Mouse (Mus musculus) neural tube, embryonic 13.5 days (tissue): Measurements from ENCODE around the gene Rybp. TPM values are rescaled to one million over a fixed set of nuclear protein-coding genes. Genes with fewer than 3 reads are reported as not detected.

ENCODE experiments used
- ATAC-seq: fragments of 200-750 bp; cut with Nextera tagmentation; 2 replicates; pipeline ENCODE4 v1.8.0; 2017; ENCODE audit warnings: low read depth, mild to moderate bottlenecking, moderate TSS enrichment, moderate library complexity
- H3K27ac ChIP-seq: fragments of 300-500 bp; sonication (generic); replicated peaks from 2 replicates; pipeline ENCODE4 v1.5.1; 2015; ENCODE audit warnings: moderate library complexity, mild to moderate bottlenecking, inconsistent platforms
- H3K27me3 ChIP-seq: fragments of 300-500 bp; sonication (generic); 2 replicates; pipeline ENCODE4 v1.6.1; 2015; ENCODE audit warnings: mild to moderate bottlenecking, inconsistent platforms
- H3K36me3 ChIP-seq: fragments of 300-500 bp; sonication (generic); 2 replicates; pipeline ENCODE4 v1.6.1; 2015; ENCODE audit warnings: mild to moderate bottlenecking, inconsistent platforms
- H3K4me1 ChIP-seq: fragments of 300-500 bp; sonication (generic); replicated peaks from 2 replicates; pipeline ENCODE4 v1.6.1; 2015; ENCODE audit warnings: inconsistent platforms
- H3K4me2 ChIP-seq: fragments of 300-500 bp; sonication (generic); 2 replicates; pipeline ENCODE4 v1.6.1; 2015; ENCODE audit warnings: inconsistent platforms, mild to moderate bottlenecking, moderate library complexity
- H3K4me3 ChIP-seq: fragments of 300-500 bp; sonication (generic); 2 replicates; pipeline ENCODE4 v1.5.1; 2015; ENCODE audit warnings: mild to moderate bottlenecking, inconsistent platforms
- H3K9ac ChIP-seq: fragments of 300-500 bp; sonication (generic); 2 replicates; pipeline ENCODE4 v1.6.1; 2015; ENCODE audit warnings: moderate library complexity, mild to moderate bottlenecking, inconsistent platforms
- H3K9me3 ChIP-seq: fragments of 300-500 bp; sonication (generic); 2 replicates; pipeline ENCODE4 v1.6.1; 2016; ENCODE audit warnings: inconsistent platforms
- WGBS: fragments of 180-500 bp; shearing (Covaris S2); methylation state at CpG from one replicate; pipeline ENCODE4 v1.1.7; 2015; 5-methylcytosine and 5-hydroxymethylcytosine counted together
- polyA plus RNA-seq: library from polyadenylated mRNA; unstranded; fragments of >200 nt; fragmentation: Nextera tagmentation; extraction: Ambion mirVana; gene quantifications from 2 replicates; pipeline ENCODE4 v1.2.1, GENCODE M21; 2015

Rybp gene
- polyA plus RNA-seq, 1 experiment from 2014 or later: 17.5 TPM

DNA sequence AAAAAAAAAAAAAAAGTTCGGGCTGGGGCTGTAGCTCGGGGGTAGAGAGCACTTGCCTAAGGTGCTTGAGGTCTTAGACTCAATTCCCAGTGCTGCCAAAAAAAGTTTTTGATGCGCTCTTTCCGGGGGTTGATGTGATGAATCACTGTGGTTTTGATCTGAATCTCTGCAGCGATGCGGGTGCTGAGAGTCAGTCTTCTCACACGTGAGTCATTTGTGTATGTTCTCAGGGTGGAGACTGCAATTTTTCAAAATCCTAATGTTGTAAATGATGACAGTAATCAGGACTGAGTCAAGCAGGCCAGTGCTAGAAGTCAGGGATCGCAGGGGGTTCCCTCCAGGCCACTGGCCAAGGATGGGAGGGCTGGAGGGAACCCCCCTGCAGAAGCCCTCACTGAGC, 26.9 kb upstream of the Rybp start:
- H3K36me3 ChIP-seq: no peaks in the 10 kb centered on the region
- 48% methylated on average over 8 of the region's 8 CpGs for WGBS
- ATAC-seq: no peak
- H3K27me3 ChIP-seq: no peaks in the 10 kb centered on the region; the same call in 1 of the 2 replicates
- H3K9ac ChIP-seq: no peak overlapping the region
- H3K4me3 ChIP-seq: no peak overlapping the region
- no peak overlapping the region for H3K4me2 ChIP-seq
- no peak overlapping the region for H3K27ac ChIP-seq
- no peaks in the 10 kb centered on the region for H3K9me3 ChIP-seq
- H3K4me1 ChIP-seq: no peaks in the 10 kb centered on the region; the same call in 1 of the 2 replicates

DNA sequence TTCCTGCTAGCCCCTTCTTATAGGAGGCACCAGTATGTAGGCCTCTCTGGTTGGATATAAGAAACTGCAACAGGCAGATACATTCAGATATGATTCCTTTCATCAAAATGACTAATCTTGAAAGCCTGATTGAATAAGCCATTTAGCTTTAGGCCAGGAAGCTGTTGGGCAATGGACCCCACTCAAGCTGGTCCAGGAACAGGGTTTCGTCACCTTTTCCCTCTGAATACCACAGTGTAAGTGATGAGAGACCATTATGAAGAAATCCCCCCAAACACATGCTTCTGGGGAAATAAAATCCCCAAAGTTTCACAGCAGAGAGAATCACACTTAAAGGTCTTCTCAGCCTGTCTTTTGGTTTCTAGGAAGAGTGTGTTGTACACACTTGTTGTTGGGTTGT, 23.9 kb upstream of the Rybp start:
- no peak for ATAC-seq

DNA sequence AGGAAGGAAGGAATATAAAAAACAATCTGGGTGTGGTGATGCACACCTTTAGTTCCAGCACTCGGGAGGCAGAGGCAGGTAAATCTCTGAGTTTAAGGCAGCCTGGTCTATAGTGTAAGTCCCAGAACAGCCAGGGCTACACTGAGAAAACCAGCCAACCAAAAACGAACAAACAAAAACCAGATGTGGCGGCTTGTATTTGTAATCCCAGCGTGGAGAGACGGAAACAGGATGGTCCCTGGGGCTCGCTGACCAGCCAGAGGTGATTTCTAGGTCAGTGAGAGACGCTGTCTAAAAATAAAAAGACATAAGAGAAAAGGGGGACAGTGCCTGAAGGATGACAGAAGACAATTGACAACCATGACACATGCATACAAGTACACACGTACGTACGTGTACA, 17.5 kb upstream of the Rybp start:
- 75% methylated on average over 10 of the region's 10 CpGs for whole genome bisulfite sequencing
- Histone ChIP-seq H3K36me3 (no peaks in the 10 kb centered on the region), H3K27ac (no peak overlapping the region), H3K9ac (no peak overlapping the region), H3K27me3 (peaks cover 10% of the 10 kb centered on the region; the same call in 1 of the 2 replicates), H3K4me3 (no peak overlapping the region), H3K4me2 (no peak overlapping the region), H3K9me3 (no peaks in the 10 kb centered on the region), H3K4me1 (no peaks in the 10 kb centered on the region; the same call in 1 of the 2 replicates)
- no peak for ATAC-seq

More for the DNA sequence above, 23.9 kb upstream of the Rybp start:
- WGBS: 79% methylated on average over 1 of the region's 1 CpGs
- H3K4me1 ChIP-seq: no peaks in the 10 kb centered on the region; the same call in 1 of the 2 replicates
- no peaks in the 10 kb centered on the region for H3K36me3 ChIP-seq
- H3K9ac ChIP-seq: no peak overlapping the region
- no peak overlapping the region for H3K4me3 ChIP-seq
- no peaks in the 10 kb centered on the region for H3K9me3 ChIP-seq
- no peak overlapping the region for H3K27ac ChIP-seq
- H3K4me2 ChIP-seq: no peak overlapping the region
- no peaks in the 10 kb centered on the region; the same call in 1 of the 2 replicates for H3K27me3 ChIP-seq

DNA sequence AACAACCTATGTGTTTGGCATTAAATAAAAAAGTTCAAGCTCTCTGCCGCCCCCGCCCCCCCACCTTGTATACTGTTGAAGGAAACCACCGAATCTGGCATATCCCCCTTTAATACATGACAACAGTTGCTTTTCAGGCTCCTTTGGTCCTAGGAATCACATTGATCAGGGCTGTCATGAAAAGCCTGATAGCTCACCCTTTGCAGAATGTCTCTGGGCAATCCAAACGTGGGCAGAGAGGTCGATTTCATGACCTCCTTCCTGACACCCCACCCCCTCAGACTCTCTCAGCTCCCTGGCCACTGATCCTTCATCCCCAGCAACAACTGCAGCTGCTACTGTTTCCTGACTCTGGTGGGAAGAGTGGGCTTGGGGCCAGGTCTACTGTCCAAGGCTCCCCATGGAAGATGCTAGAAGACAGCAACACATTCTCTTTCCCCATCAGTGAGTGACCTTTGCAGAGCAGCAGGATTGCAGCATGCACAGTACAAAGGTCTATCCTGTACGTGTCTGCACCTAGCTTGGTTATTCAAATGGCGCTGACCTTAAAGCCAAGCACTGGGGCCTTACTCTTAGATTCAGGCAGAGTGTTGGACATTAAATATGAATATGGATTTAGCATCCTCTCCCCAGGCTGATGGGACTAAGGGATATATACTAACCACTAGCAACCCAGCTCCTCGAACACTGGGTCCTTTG, 14.3 kb upstream of the Rybp start:
- Histone ChIP-seq H3K27me3 (peaks cover 16% of the 10 kb centered on the region), H3K4me1 (no peaks in the 10 kb centered on the region; the same call in 1 of the 2 replicates), H3K4me3 (no peak overlapping the region), H3K36me3 (no peaks in the 10 kb centered on the region), H3K4me2 (no peak overlapping the region), H3K9ac (no peak overlapping the region), H3K27ac (no peak overlapping the region), H3K9me3 (no peaks in the 10 kb centered on the region)
- 67% methylated on average over 8 of the region's 8 CpGs for WGBS
- ATAC-seq: no peak

DNA sequence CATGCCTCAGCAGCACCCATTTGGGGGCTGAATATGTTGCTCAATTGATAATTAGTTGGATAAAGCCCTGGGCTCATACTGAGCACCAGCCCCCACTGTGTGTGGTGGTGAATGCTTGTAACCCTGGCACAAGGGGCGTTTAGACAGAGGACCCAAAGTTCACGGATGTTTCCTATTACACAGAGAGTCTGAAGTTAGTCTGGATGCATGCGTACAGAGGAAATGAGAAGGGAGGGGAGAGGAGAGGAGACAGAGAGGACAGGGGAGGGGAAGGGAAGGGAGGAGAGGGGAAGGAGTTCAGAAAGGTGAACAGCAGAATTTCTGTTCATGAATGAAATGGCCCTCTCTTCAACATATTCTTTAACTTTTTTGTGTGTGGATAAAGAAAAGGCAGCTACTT, 13.5 kb upstream of the Rybp start:
- H3K9ac ChIP-seq: no peak overlapping the region
- no peak overlapping the region for H3K27ac ChIP-seq
- H3K36me3 ChIP-seq: no peaks in the 10 kb centered on the region
- H3K27me3 ChIP-seq: peaks cover 16% of the 10 kb centered on the region
- H3K4me2 ChIP-seq: no peak overlapping the region
- WGBS: 30% methylated on average over 3 of the region's 3 CpGs
- no peaks in the 10 kb centered on the region for H3K9me3 ChIP-seq
- ATAC-seq: no peak
- H3K4me1 ChIP-seq: no peaks in the 10 kb centered on the region; the same call in 1 of the 2 replicates
- no peak overlapping the region for H3K4me3 ChIP-seq

DNA sequence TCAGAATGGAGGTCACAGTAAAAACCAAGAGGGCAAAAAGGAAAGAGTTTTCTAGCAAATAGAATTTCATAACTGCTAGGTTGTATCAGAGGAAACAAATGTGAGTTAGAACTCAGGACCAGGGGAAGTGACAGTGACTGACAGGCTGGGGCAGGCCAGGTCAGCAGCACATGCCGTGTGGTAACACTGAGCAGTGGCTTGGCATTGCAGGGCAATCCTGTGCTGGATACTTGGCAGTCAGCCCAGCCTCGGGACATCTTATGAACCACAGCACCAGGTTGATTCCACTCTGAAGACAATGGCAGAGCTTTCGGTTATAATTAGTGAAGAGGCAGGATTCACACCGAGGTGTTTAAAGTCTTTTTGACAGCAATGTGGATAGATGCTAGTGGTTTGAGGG, 11.7 kb upstream of the Rybp start:
- no peak overlapping the region for H3K4me2 ChIP-seq
- H3K27ac ChIP-seq: no peak overlapping the region
- H3K4me3 ChIP-seq: no peak overlapping the region
- no peaks in the 10 kb centered on the region; the same call in 1 of the 2 replicates for H3K4me1 ChIP-seq
- WGBS: 51% methylated on average over 4 of the region's 4 CpGs
- H3K36me3 ChIP-seq: no peaks in the 10 kb centered on the region
- H3K27me3 ChIP-seq: peaks cover 16% of the 10 kb centered on the region
- no peak overlapping the region for H3K9ac ChIP-seq
- no peaks in the 10 kb centered on the region for H3K9me3 ChIP-seq
- no peak for ATAC-seq

DNA sequence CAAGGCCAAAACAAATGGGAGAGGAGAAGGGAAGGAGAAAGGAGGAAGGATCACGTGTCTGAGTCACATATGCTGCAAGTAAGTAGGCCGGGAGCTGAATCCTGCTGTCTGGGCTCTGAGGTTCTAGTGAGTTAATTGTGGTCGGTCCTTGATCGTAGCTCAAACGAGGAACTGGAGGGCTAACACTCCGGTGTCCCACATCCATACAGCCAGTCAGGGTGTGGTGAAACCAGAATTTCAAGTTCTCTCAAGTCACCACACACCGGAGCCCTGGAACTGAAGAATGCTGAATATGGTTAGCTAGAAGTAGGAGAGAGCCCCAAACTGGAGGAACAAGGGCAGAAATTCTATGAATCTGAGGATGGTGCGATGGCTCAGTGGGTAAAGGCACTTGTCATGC, 10.3 kb upstream of the Rybp start:
- H3K27ac ChIP-seq: no peak overlapping the region
- H3K4me2 ChIP-seq: no peak overlapping the region
- no peaks in the 10 kb centered on the region for H3K36me3 ChIP-seq
- no peaks in the 10 kb centered on the region for H3K9me3 ChIP-seq
- H3K27me3 ChIP-seq: peaks cover 16% of the 10 kb centered on the region
- no peak overlapping the region for H3K9ac ChIP-seq
- H3K4me3 ChIP-seq: no peak overlapping the region
- WGBS: 84% methylated on average over 8 of the region's 8 CpGs
- ATAC-seq: no peak
- H3K4me1 ChIP-seq: no peaks in the 10 kb centered on the region; the same call in 1 of the 2 replicates

DNA sequence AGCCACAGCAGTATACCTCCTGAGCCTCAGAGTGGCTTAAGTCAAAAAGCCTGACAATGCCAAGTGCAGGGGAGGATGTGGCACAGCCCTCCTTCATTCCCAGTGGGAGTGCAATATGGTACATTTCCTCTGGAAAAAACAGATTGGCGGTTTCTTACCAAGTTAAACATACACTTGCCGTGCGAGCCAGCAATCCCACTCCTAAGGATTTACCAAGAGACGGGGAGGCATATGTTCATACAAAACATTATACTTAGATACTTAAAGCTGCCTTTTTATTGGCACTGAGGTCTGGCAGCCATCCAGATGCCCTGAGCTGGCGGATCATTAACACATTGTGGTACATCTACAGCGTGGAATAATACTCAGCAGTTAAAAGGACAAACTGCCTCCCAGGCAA, 5.1 kb upstream of the Rybp start:
- no peak overlapping the region for H3K27ac ChIP-seq
- no peak overlapping the region for H3K4me3 ChIP-seq
- ATAC-seq: no peak
- no peaks in the 10 kb centered on the region for H3K36me3 ChIP-seq
- 85% methylated on average over 6 of the region's 6 CpGs for WGBS
- no peak overlapping the region for H3K4me2 ChIP-seq
- no peak overlapping the region for H3K9ac ChIP-seq
- H3K4me1 ChIP-seq: peaks cover 10% of the 10 kb centered on the region
- H3K9me3 ChIP-seq: no peaks in the 10 kb centered on the region
- peaks cover 38% of the 10 kb centered on the region for H3K27me3 ChIP-seq

DNA sequence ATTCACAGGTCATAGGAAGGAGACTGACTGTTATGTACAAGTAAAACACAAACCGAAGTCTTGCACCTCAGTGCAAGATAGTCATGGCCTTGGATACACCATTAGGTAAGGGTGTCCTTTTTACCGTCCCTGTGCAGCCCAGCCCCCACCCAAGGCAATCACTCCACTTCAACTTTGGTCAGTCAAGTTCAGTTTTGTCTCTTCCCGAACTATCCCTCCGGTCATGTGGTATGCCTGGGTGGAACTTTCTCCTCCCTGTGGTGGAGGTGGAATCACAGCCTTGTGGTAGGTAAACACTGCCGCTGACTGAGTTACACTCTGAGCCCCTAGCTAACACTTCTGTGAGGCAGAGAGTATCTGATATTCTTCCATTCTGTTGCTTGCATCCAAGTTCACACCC, 1.8 kb upstream of the Rybp start:
- 84% methylated on average over 5 of the region's 5 CpGs for WGBS
- Histone ChIP-seq H3K36me3 (no peaks in the 10 kb centered on the region), H3K27me3 (peaks cover 35% of the 10 kb centered on the region), H3K4me3 (no peak overlapping the region), H3K4me1 (peaks cover 30% of the 10 kb centered on the region), H3K9ac (no peak overlapping the region), H3K4me2 (no peak overlapping the region), H3K27ac (no peak overlapping the region), H3K9me3 (no peaks in the 10 kb centered on the region)
- no peak for ATAC-seq

DNA sequence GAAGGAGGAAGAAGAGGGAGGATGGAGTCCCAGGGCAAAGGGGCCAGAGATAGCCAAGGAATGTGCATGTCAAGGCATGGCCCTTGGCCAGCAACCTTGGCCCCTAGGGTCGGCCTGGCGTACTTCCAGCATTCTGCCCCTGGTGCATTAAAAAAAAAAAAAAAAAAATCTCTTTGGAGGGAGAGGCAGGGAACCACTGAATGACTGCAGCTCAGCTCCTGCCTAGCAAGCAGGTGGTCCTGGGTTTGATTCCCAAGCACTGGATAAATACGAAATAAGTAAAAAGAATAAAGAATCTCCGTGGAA, 1.4 kb upstream of the Rybp start:
- H3K4me2 ChIP-seq: peak overlapping the region; percentile 95
- H3K9ac ChIP-seq: no peak overlapping the region
- H3K27ac ChIP-seq: no peak overlapping the region
- 58% methylated on average over 4 of the region's 4 CpGs for WGBS
- H3K4me1 ChIP-seq: peaks cover 34% of the 10 kb centered on the region
- ATAC-seq: no peak
- 0 out of 2 replicates have a peak overlapping the region, but pooled peaks have one; percentile 71 for H3K4me3 ChIP-seq
- H3K27me3 ChIP-seq: peaks cover 35% of the 10 kb centered on the region
- no peaks in the 10 kb centered on the region for H3K36me3 ChIP-seq
- H3K9me3 ChIP-seq: no peaks in the 10 kb centered on the region

DNA sequence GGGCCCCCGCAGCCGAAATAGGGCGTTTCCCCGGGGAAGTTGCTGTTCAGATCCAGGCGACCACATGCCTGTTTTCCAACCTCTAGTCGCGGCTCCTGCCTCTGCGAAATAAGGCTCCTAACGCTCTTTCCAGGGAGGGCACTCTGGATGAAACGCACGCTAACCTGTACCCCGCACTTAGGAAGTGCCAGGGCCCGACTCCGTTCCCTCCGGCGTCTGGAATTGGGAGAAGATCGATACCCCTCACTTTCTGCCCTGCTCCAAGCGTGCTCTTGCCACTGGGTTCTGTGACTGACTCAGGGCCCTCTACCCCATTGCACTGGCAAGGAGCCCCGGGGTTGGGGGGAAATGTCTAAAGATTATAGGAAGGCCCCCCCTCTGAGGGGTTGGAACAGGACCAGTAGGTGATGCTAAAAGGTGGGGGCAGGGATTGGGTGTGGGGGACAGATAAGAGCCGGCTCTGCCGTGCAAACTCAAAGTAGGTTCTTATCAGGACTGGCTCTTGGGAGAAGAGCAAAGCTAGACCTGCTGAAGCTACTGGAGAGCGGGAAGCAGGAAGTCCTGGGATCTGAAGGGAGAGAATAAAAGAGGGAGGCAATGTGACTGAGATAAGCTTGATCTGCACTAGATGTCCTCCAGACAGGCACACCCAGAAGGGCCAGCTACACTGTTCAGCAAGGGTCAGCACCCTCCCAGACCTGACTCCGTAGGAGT, 888 bp upstream of the Rybp start:
- Histone ChIP-seq H3K9ac (peak overlapping the region; percentile 89), H3K4me2 (peak overlapping the region; percentile 95), H3K27me3 (peaks cover 35% of the 10 kb centered on the region), H3K27ac (peak overlapping the region; percentile 79), H3K4me3 (peak overlapping the region; percentile 71), H3K4me1 (peaks cover 39% of the 10 kb centered on the region), H3K36me3 (no peaks in the 10 kb centered on the region), H3K9me3 (no peaks in the 10 kb centered on the region)
- ATAC-seq: peak; percentile 38
- WGBS: 4% methylated on average over 23 of the region's 23 CpGs

DNA sequence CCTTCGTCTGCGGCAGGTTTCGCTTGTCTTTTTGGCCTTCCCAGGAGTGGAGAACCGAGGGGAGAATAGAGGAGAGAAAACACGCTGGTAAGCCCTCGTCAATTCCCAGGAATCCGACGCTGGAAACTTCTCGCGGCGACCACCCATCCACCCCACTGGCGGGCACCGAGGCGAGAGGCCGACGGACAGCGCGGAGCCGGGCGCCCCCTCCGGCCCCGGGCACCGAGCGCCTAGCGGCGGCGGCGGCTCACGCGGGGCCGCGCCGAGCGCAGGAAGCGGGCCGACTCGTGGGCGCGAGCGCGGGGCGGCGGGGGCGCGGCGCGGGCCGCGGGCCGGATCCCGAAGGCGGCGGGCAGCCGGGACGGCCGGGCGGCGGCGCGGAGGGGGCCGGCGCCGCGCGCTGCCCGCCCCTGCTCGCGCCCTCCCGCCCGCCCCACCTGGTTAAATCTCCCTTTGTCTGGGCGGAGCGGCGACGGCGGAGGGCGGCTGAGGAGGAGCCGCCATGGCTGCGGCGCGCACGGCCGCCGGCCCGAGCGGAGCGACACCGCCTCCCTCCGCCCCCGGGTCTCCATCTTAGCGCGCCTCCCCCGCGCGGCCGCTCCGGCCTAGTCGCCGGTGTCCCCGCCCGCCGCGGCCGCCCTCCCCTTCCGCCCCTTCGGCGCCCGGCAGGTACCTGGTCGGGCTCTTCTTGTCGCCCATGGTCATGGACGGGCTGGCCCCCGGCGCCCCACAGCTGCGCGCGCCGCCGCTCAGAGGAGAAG, 532 bp downstream of the Rybp start:
- Histone ChIP-seq H3K36me3 (no peaks in the 10 kb centered on the region), H3K4me2 (peak overlapping the region; percentile 84), H3K27ac (peak overlapping the region; percentile 98), H3K4me1 (peaks cover 39% of the 10 kb centered on the region), H3K9me3 (no peaks in the 10 kb centered on the region), H3K27me3 (peaks cover 33% of the 10 kb centered on the region), H3K4me3 (peak overlapping the region; percentile 71), H3K9ac (peak overlapping the region; percentile 89)
- WGBS: under 1% methylated on average over 84 of the region's 117 CpGs
- ATAC-seq: peak; percentile 72
